Mouse (Mus musculus): ENCODE measurements around the gene Stk11. TPM values are rescaled to one million over a fixed set of nuclear protein-coding genes. Genes with fewer than 3 reads are reported as not detected.
A peak's percentile ranks its signal among the peaks of the same experiment; 100 is the strongest.

Stk11 gene
- polyA plus RNA-seq, 1 experiment from 2014 or later: 16.3 TPM

GRCm38 (mm10) chr10:80133226-80133849 lies 17.7 kb downstream of the Stk11 start:
- Histone ChIP-seq H3K4me2 (no peak overlapping the region), H3K9ac (no peak overlapping the region), H3K4me1 (replicated peaks) (peaks cover 46% of the 10 kb centered on the region), H3K27me3 (peaks cover 32% of the 10 kb centered on the region), H3K4me3 (no peak overlapping the region), H3K36me3 (peaks cover 83% of the 10 kb centered on the region), H3K27ac (no peak overlapping the region), H3K9me3 (no peaks in the 10 kb centered on the region)
- WGBS: 81% methylated on average over 8 of the region's 8 CpGs
- ATAC-seq (ENCODE audit: low FRiP score): no peak

- no peak overlapping the region for H3K4me3 ChIP-seq
- H3K27me3 ChIP-seq: peaks cover 32% of the 10 kb centered on the region
- ATAC-seq (ENCODE audit: low FRiP score): no peak
- WGBS: 91% methylated on average over 9 of the region's 9 CpGs
- H3K9me3 ChIP-seq: no peaks in the 10 kb centered on the region
- no peak overlapping the region for H3K27ac ChIP-seq
- no peak overlapping the region for H3K9ac ChIP-seq
- peaks cover 50% of the 10 kb centered on the region for H3K4me1 ChIP-seq (replicated peaks)
- no peak overlapping the region for H3K4me2 ChIP-seq
- H3K36me3 ChIP-seq: peaks cover 72% of the 10 kb centered on the region
Measured at GRCm38 (mm10) chr10:80134421-80134820, 18.8 kb downstream of the Stk11 start.

- Histone ChIP-seq H3K27ac (no peak overlapping the region), H3K4me3 (no peak overlapping the region), H3K9me3 (no peaks in the 10 kb centered on the region), H3K4me2 (no peak overlapping the region), H3K9ac (no peak overlapping the region), H3K27me3 (peaks cover 29% of the 10 kb centered on the region), H3K36me3 (peaks cover 65% of the 10 kb centered on the region), H3K4me1 (replicated peaks) (peaks cover 54% of the 10 kb centered on the region)
- WGBS: 88% methylated on average over 10 of the region's 10 CpGs
- ATAC-seq (ENCODE audit: low FRiP score): no peak
Measured at GRCm38 (mm10) chr10:80135161-80135560, 19.6 kb downstream of the Stk11 start.

GRCm38 (mm10) chr10:80135641-80136040 lies 20.0 kb downstream of the Stk11 start:
- H3K4me2 ChIP-seq: peak overlapping the region; percentile 93; the same call in 1 of the 2 replicates
- H3K9me3 ChIP-seq: no peaks in the 10 kb centered on the region
- H3K36me3 ChIP-seq: peaks cover 60% of the 10 kb centered on the region
- peaks cover 57% of the 10 kb centered on the region for H3K4me1 ChIP-seq (replicated peaks)
- WGBS: 97% methylated on average over 1 of the region's 1 CpGs
- H3K4me3 ChIP-seq: peak overlapping the region; percentile 82; the same call in 1 of the 2 replicates
- no peak overlapping the region for H3K27ac ChIP-seq
- peaks cover 29% of the 10 kb centered on the region for H3K27me3 ChIP-seq
- no peak overlapping the region for H3K9ac ChIP-seq
- ATAC-seq (ENCODE audit: low FRiP score): no peak

- peaks cover 29% of the 10 kb centered on the region for H3K27me3 ChIP-seq
- peak overlapping the region; percentile 98 for H3K27ac ChIP-seq
- 14% methylated on average over 35 of the region's 49 CpGs for WGBS
- H3K4me3 ChIP-seq: peak overlapping the region; percentile 82
- H3K4me1 ChIP-seq (replicated peaks): peaks cover 60% of the 10 kb centered on the region
- ATAC-seq (ENCODE audit: low FRiP score): no peak
- peak overlapping the region; percentile 97 for H3K9ac ChIP-seq
- peaks cover 53% of the 10 kb centered on the region for H3K36me3 ChIP-seq
- H3K4me2 ChIP-seq: peak overlapping the region; percentile 93
- H3K9me3 ChIP-seq: no peaks in the 10 kb centered on the region
Measured at GRCm38 (mm10) chr10:80136179-80136951, 20.8 kb downstream of the Stk11 start.

- Histone ChIP-seq H3K36me3 (peaks cover 46% of the 10 kb centered on the region), H3K4me2 (peak overlapping the region; percentile 93), H3K4me3 (peak overlapping the region; percentile 82), H3K9ac (peak overlapping the region; percentile 97), H3K4me1 (replicated peaks) (peaks cover 58% of the 10 kb centered on the region), H3K27ac (peak overlapping the region; percentile 98), H3K9me3 (no peaks in the 10 kb centered on the region), H3K27me3 (peaks cover 27% of the 10 kb centered on the region)
- 5% methylated on average over 27 of the region's 29 CpGs for WGBS
- ATAC-seq (ENCODE audit: low FRiP score): no peak
Measured at GRCm38 (mm10) chr10:80136952-80137625, 21.5 kb downstream of the Stk11 start.

- Histone ChIP-seq H3K4me2 (peak overlapping the region; percentile 93), H3K9ac (peak overlapping the region; percentile 97), H3K27me3 (peaks cover 25% of the 10 kb centered on the region), H3K36me3 (peaks cover 38% of the 10 kb centered on the region), H3K4me1 (replicated peaks) (peaks cover 60% of the 10 kb centered on the region), H3K4me3 (peak overlapping the region; percentile 82), H3K27ac (peak overlapping the region; percentile 98), H3K9me3 (no peaks in the 10 kb centered on the region)
- ATAC-seq (ENCODE audit: low FRiP score): no peak
- 3% methylated on average over 25 of the region's 33 CpGs for WGBS
Measured at GRCm38 (mm10) chr10:80137626-80138552, 22.3 kb downstream of the Stk11 start.

- peaks cover 63% of the 10 kb centered on the region for H3K4me1 ChIP-seq (replicated peaks)
- H3K9me3 ChIP-seq: no peaks in the 10 kb centered on the region
- H3K27ac ChIP-seq: peak within 1 kb of the TSS; percentile 98
- H3K36me3 ChIP-seq: peaks cover 33% of the 10 kb centered on the region
- H3K4me3 ChIP-seq: peak within 1 kb of the TSS; percentile 82
- peak within 1 kb of the TSS; percentile 97 for H3K9ac ChIP-seq
- WGBS: 0% methylated on average over 77 of the region's 94 CpGs
- peaks cover 25% of the 10 kb centered on the region for H3K27me3 ChIP-seq
- H3K4me2 ChIP-seq: peak within 1 kb of the TSS; percentile 93
- peak; percentile 12 for ATAC-seq (ENCODE audit: low FRiP score)
Measured at GRCm38 (mm10) chr10:80138553-80139438, 23.2 kb downstream of the Stk11 start, which contains the start of gene Atp5d. Gene Atp5d, plus strand, starts transcription at chr10:80138632.

- H3K27me3 ChIP-seq: peaks cover 25% of the 10 kb centered on the region
- no peaks in the 10 kb centered on the region for H3K9me3 ChIP-seq
- peak overlapping the region; percentile 93 for H3K4me2 ChIP-seq
- H3K4me1 ChIP-seq (replicated peaks): peaks cover 67% of the 10 kb centered on the region
- 3% methylated on average over 8 of the region's 10 CpGs for WGBS
- peak overlapping the region; percentile 98 for H3K27ac ChIP-seq
- H3K36me3 ChIP-seq: peaks cover 33% of the 10 kb centered on the region
- peak; percentile 2; the same call in 1 of the 2 replicates for ATAC-seq (ENCODE audit: low FRiP score)
- peak overlapping the region; percentile 82 for H3K4me3 ChIP-seq
- H3K9ac ChIP-seq: peak overlapping the region; percentile 97
Measured at GRCm38 (mm10) chr10:80139439-80139775, 23.8 kb downstream of the Stk11 start.

GRCm38 (mm10) chr10:80139975-80140665 lies 24.5 kb downstream of the Stk11 start:
- Histone ChIP-seq H3K4me1 (replicated peaks) (peaks cover 72% of the 10 kb centered on the region), H3K9me3 (no peaks in the 10 kb centered on the region), H3K27ac (peak overlapping the region; percentile 98), H3K4me2 (peak overlapping the region; percentile 93; the same call in 1 of the 2 replicates), H3K9ac (peak overlapping the region; percentile 63; the same call in 1 of the 2 replicates), H3K4me3 (peak overlapping the region; percentile 82; the same call in 1 of the 2 replicates), H3K27me3 (peaks cover 19% of the 10 kb centered on the region), H3K36me3 (peaks cover 33% of the 10 kb centered on the region)
- no peak for ATAC-seq (ENCODE audit: low FRiP score)
- WGBS: 79% methylated on average over 11 of the region's 11 CpGs

Measured in hindbrain, embryonic 13.5 days (tissue).